Mouse (Mus musculus): ENCODE results near the gene Umodl1.

- no peak for TF ChIP-seq CTCF (IDR thresholded peaks at IDR 0.05 in 2 of 3, conservative IDR thresholded peaks at IDR 0.05 in 1 of 3; ENCODE audit: control insufficient read depth in 1 of 3, insufficient read depth in 1 of 3, low read depth in 2 of 3, low read length in 3 of 3, poor library complexity in 1 of 3, severe bottlenecking in 1 of 3)
- no peak for TF ChIP-seq ZNF384 (IDR thresholded peaks at IDR 0.05; ENCODE audit: low read depth, low read length)
- no peak for TF ChIP-seq USF2 (IDR thresholded peaks at IDR 0.05; ENCODE audit: borderline replicate concordance in 1 of 2, insufficient read depth in 1 of 2, low read depth in 1 of 2, low read length in 2 of 2)
Observed at GRCm38 (mm10) chr17:30971877-30972276, 17.4 kb downstream of the Umodl1 start.

Data from MEL (cell line).